Mouse (Mus musculus): Measurements from ENCODE around the gene Pou6f2.

- TF ChIP-seq CTCF (IDR thresholded peaks at IDR 0.05; ENCODE audit: insufficient read depth, low read length) (no peak), POLR2A (IDR thresholded peaks at IDR 0.05; ENCODE audit: borderline replicate concordance, extremely low read depth, low read depth, low read length) (no peak)
Measured at GRCm38 (mm10) chr13:18128826-18129225, 268.7 kb downstream of the Pou6f2 start.

All from lung, adult 2 months (tissue).